Mouse (Mus musculus) heart, adult 2 months (tissue): ENCODE measurements around the gene Ggcx. TPM values are rescaled to one million over a fixed set of nuclear protein-coding genes. Genes with fewer than 3 reads are reported as not detected.
A peak's percentile ranks its signal among the peaks of the same experiment; 100 is the strongest.

Experiments
- DNase-seq, 2 experiments: peaks; one replicate each; pipeline ENCODE4 v3.0.0; 2021
- H3K27ac ChIP-seq: fragments of 200-600 bp; 2 replicates; pipeline ENCODE4 v1.8.1; 2022
- H3K27me3 ChIP-seq: fragments of 200-500 bp; 2 replicates; pipeline ENCODE4 v1.6.1; 2012; ENCODE audit warnings: mild to moderate bottlenecking, low read length, inconsistent platforms, mixed read lengths; ENCODE audit not compliant: control insufficient read depth, insufficient read depth
- H3K36me3 ChIP-seq: fragments of 200-500 bp; 2 replicates; pipeline ENCODE4 v1.6.1; 2012; ENCODE audit warnings: low read length, inconsistent platforms; ENCODE audit not compliant: control insufficient read depth, insufficient read depth
- H3K4me1 ChIP-seq: fragments of 200-500 bp; 2 replicates; pipeline ENCODE4 v1.6.1; 2011; ENCODE audit warnings: low read length; ENCODE audit not compliant: control insufficient read depth, insufficient read depth
- H3K4me3 ChIP-seq: fragments of 200-600 bp; 2 replicates; pipeline ENCODE4 v1.8.1; 2022
- H3K79me2 ChIP-seq: fragments of 200-500 bp; replicated peaks from 2 replicates; pipeline ENCODE4 v1.6.1; 2012; ENCODE audit warnings: mild to moderate bottlenecking, inconsistent platforms, low read length, moderate library complexity, mixed read lengths; ENCODE audit not compliant: control insufficient read depth, insufficient read depth
- H3K9ac ChIP-seq: fragments of 200-500 bp; 2 replicates; pipeline ENCODE4 v1.6.1; 2012; ENCODE audit warnings: low read depth, mild to moderate bottlenecking, control low read depth, inconsistent platforms, low read length, mixed read lengths
- CTCF ChIP-seq: fragments of 200-600 bp; IDR thresholded peaks from 2 replicates; pipeline ENCODE4 v1.8.1; 2022; ENCODE audit warnings: antibody characterized with exemption, mild to moderate bottlenecking, moderate library complexity
- EP300 ChIP-seq: fragments of 200-500 bp; IDR thresholded peaks from 2 replicates; pipeline ENCODE4 v1.6.1; 2011; ENCODE audit warnings: low read depth, low read length, control low read depth; ENCODE audit not compliant: insufficient read depth
- POLR2A ChIP-seq: fragments of 200-500 bp; IDR thresholded peaks from 2 replicates; pipeline ENCODE4 v1.6.1; 2011; ENCODE audit warnings: mild to moderate bottlenecking, low read depth, low read length, control low read depth; ENCODE audit not compliant: insufficient read depth
- WGBS: fragments of 180-500 bp; shearing (Covaris S2); methylation state at CpG from one replicate; pipeline ENCODE4 v1.1.7; 2018; 5-methylcytosine and 5-hydroxymethylcytosine counted together
- intact Hi-C: fragments of 180-260 bp; cut with DNase I; formaldehyde crosslinking; loops from one replicate; pipeline ENCODE4 v1.15.1; 2025
- long read RNA-seq: library from polyadenylated mRNA; stranded (forward); transcript quantifications from one replicate; pipeline ENCODE4 v2.0.0, GENCODE M21; 2021
- polyA plus RNA-seq: library from polyadenylated mRNA; depleted of rRNA; stranded (reverse); fragments of >200 nt; gene quantifications from 2 replicates; pipeline ENCODE4 v1.2.3, GENCODE M21; 2012; rRNA removed
- total RNA-seq, 2 experiments: library from RNA; stranded (reverse); gene quantifications; 2 replicates each; pipeline ENCODE4 v1.2.3; 2021

Ggcx gene
- 10 to 100 TPM; 30.4 to 32.5 TPM for total RNA-seq
- 19.3 and 26.1 TPM in 2 replicates for polyA plus RNA-seq
- long read RNA-seq, transcript Ggcx-201 (15 exons, 2,929 nt), result major isoform, 31 of 34 reads
- long read RNA-seq, partial matches to known transcripts, result 1 of 34 reads
- long read RNA-seq, other reads (novel, unspliced or antisense), result 2 of 34 reads

DNA sequence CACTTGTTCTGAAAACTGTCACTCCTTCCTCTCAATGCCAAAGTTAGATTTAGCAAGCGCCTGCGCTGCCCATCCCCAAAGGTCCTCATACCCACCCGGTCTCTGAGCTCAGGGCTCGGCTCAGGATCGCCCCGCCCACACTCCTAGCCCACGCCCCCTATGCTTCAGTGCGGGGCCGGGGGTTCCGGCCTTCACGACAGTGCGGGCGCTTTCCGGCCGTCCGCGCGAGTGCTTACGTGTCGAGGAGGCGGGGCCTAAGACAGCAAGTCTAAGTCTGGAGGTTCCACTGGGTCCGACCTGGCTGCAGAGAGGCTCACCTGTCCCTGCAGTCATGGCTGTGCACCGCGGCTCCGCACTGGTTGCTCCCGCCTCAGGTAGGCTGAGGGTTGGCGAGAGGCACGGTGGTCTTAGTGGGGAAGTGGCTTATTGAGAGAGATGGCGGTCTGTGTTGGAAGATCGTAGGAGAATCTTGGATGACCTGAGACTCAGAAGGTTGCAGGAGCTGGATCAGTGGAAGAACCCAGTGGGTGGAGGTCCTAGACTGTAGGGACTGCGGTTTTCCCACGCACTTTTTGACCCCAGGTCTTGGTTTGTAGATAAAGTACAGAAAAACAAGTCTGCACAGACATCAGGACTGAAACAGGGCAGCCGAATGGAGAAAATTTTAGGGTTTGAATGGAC is at the start of gene Ggcx:
TSS of gene Ggcx (plus strand) at position 233 of the 681 bp plus-strand sequence.
- no peaks in the 10 kb centered on the region for H3K27me3 ChIP-seq
- H3K36me3 ChIP-seq, result no peaks in the 10 kb centered on the region
- peaks cover 3% of the 10 kb centered on the region for H3K4me1 ChIP-seq
- peak within 1 kb of the TSS; percentile 98 for H3K9ac ChIP-seq
- TF ChIP-seq EP300, result 0 out of 2 replicates have a peak, but pooled peaks have one; percentile 11
- no peak for TF ChIP-seq CTCF
- TF ChIP-seq POLR2A, result peak; percentile 92
- WGBS, result under 1% methylated on average over 33 of the region's 33 CpGs
- H3K4me3 ChIP-seq, result peak within 1 kb of the TSS; percentile 75
- intact Hi-C loops, result loop anchor here (2.0 kb wide), 1 partner anchor 27 kb away; no protein-coding TSS in a partner anchor
- peak; percentile 96 to 97 for DNase-seq
- peak within 1 kb of the TSS; percentile 83 for H3K27ac ChIP-seq
- H3K79me2 ChIP-seq, result no peaks in the 10 kb centered on the region

DNA sequence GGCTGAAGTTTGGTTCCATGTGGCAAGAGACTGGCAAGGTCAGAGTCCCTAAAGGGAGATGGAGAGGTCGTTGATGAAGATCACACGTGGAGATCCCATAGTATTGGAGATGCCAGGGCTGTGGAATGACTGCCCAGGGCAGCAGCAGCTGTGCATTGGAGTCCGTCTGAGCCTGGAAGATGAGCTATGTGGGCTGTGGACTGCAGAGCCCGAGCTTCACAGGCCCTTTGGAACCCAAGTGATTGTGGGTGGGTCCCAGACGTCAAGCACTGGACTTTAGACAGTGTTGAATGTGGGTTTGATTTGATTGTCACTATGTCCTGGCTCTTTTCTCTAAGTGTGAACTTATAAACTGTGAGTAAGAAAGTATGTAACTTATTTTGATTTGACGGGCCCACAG is 49.1 kb upstream of the Ggcx start:
- Histone ChIP-seq H3K4me1 (no peaks in the 10 kb centered on the region; the same call in 1 of the 2 replicates), H3K36me3 (no peaks in the 10 kb centered on the region), H3K9ac (no peak overlapping the region), H3K27me3 (no peaks in the 10 kb centered on the region), H3K27ac (no peak overlapping the region), H3K4me3 (no peak overlapping the region), H3K79me2 (no peaks in the 10 kb centered on the region)
- intact Hi-C loops, result loop anchor here (2.0 kb wide), 1 partner anchor 38 kb away; no protein-coding TSS in a partner anchor
- WGBS, result 59% methylated on average over 6 of the region's 6 CpGs
- no peak for DNase-seq
- no peak for TF ChIP-seq EP300
- no peak for TF ChIP-seq POLR2A
- TF ChIP-seq CTCF, result no peak

DNA sequence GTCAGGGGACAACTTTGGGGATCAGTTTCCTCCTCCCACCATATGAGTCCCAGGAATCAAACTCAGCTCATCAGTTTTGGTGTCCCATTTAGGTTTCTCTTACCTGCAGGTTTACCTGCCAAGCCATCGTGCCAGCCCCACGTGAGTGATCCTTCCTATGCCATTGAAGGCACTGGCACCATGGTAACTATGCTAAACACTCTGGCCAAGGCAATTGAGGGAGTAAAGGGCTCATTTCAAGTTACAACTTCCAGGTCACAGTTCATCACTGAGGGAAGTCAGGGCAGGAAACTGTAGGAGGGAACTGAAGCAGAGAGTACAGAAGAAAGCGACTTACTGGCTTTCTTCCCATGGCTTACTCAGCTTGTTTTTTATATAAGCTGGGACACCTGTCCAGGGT is 47.8 kb upstream of the Ggcx start:
- H3K36me3 ChIP-seq, result no peaks in the 10 kb centered on the region
- no peaks in the 10 kb centered on the region for H3K79me2 ChIP-seq
- no peak overlapping the region for H3K4me3 ChIP-seq
- DNase-seq, result no peak
- no peaks in the 10 kb centered on the region for H3K27me3 ChIP-seq
- no peak for TF ChIP-seq CTCF
- TF ChIP-seq POLR2A, result no peak
- intact Hi-C loops, result no loop called here
- WGBS, result 38% methylated on average over 3 of the region's 3 CpGs
- H3K27ac ChIP-seq, result no peak overlapping the region
- H3K4me1 ChIP-seq, result peaks cover 8% of the 10 kb centered on the region
- H3K9ac ChIP-seq, result no peak overlapping the region

DNA sequence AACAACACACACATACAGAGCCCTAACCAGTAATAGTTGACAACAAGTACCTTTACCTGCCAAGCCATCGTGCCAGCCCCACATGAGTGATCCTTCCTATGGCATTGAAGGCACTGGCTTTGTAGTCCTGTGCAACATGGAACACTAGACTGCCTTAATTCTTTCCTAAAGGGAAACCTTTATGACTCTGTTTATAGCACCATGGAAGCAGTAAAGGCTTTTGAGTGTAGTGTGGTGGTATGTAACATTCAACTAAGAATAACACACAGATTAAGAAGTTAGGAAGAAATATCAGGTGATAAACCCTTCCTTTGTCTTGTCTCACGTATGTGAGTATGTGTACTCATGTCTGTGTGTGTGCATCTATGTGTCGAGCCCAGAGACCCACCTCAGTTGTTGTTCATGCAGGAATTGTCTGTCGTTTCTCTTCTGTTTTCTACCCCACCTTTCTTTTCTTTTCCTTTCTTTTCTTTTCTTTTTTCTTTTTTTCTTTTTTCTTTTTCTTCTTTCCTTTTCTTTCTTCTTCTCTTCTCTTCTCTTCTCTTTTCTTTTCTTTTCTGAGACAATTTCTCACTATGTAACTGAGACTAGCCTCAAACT is 47.2 kb upstream of the Ggcx start, which contains the start of gene Rnf181:
TSS of gene Rnf181 (minus strand) at position 113 of the 600 bp plus-strand sequence.
- Histone ChIP-seq H3K9ac (no peak within 1 kb of the TSS), H3K27me3 (no peaks in the 10 kb centered on the region), H3K27ac (no peak within 1 kb of the TSS), H3K79me2 (no peaks in the 10 kb centered on the region), H3K4me3 (no peak within 1 kb of the TSS), H3K36me3 (no peaks in the 10 kb centered on the region), H3K4me1 (peaks cover 8% of the 10 kb centered on the region)
- no peak for DNase-seq
- intact Hi-C loops, result no loop called here
- 76% methylated on average over 4 of the region's 4 CpGs for WGBS
- TF ChIP-seq EP300 (no peak), POLR2A (0 out of 2 replicates have a peak, but pooled peaks have one; percentile 5)

DNA sequence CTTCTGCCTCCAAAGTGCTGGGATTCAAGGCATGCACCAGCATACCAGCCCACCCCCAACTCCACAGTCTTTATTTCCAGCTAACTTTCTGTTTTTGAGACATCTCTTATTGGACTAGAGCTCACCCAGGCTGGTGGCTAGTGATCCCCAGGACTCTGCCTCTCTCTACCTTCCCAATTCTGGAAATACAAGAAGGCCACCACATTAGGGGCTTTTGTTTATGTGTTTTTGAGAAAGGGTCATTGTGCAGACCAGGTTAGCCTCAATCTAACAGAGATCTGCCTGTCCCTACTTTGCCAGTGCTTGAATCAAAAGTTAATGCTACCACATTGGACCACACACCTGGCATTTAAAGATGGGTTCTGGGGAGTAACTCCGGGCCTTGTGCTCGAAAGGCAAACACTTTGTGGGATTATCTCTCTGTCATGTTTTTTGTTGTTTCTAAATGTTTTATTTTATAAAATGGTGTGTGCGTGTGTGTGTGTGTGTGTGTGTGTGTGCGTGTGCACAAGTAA is 46.6 kb upstream of the Ggcx start:
- H3K27ac ChIP-seq, result no peak overlapping the region
- peaks cover 9% of the 10 kb centered on the region for H3K4me1 ChIP-seq
- TF ChIP-seq EP300 (no peak), CTCF (no peak), POLR2A (no peak)
- H3K36me3 ChIP-seq, result no peaks in the 10 kb centered on the region
- H3K9ac ChIP-seq, result no peak overlapping the region
- intact Hi-C loops, result no loop called here
- H3K79me2 ChIP-seq, result no peaks in the 10 kb centered on the region
- DNase-seq, result no peak
- no peak overlapping the region for H3K4me3 ChIP-seq
- H3K27me3 ChIP-seq, result no peaks in the 10 kb centered on the region
- 77% methylated on average over 4 of the region's 4 CpGs for WGBS

DNA sequence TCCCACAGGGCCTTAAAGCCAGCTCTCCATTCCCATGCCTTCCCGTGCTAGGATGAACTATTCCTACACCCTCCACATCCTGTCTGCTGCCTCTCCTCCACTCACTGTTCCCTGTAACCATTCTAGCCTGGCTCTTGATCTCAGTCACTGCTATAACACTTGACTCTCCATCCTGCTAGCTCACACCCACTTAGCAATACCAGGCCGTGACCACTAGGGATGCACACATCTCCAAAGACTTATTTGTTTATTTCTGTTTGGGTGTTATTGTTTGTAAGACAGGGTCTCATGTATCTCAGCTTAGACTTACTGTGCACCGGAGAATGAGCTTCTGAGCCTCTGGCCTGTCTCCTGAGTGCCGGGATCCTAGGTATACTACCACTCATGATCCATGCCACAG is 44.6 kb upstream of the Ggcx start:
- Histone ChIP-seq H3K27ac (no peak overlapping the region), H3K9ac (no peak overlapping the region), H3K4me3 (no peak overlapping the region), H3K36me3 (no peaks in the 10 kb centered on the region), H3K4me1 (peaks cover 21% of the 10 kb centered on the region), H3K27me3 (no peaks in the 10 kb centered on the region), H3K79me2 (no peaks in the 10 kb centered on the region)
- intact Hi-C loops, result no loop called here
- WGBS, result 86% methylated on average over 4 of the region's 4 CpGs
- no peak for TF ChIP-seq POLR2A
- TF ChIP-seq CTCF, result no peak; the same call in 1 of the 2 replicates
- no peak for TF ChIP-seq EP300
- no peak for DNase-seq
